ENCODE assay signal across 22 mouse cellular contexts in the genomic region with DNA sequence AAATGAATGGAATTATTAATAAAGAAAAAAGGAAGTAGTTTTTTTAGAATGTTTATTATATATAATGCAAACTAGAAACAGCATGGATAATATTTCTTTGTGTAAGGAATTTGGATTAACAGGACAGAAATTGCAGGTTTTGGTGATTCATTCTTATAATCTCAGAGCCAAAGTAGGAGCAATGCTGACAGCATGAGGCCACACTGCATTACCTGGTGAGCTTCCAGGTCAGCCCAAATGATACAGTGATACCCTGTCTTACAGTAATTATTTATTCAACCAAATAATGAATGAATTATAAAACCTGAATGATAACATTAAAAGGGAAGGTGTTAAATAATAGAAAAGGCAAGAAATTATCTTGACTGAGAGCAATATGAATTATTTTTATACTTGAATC.
"Had no signal": no experiment of that assay in that cellular context is flagged by ENCODE, and none has a peak within 500 bp of the region (broad histone marks: within the 10 kb centered on the region; RNA-seq: fewer than 3 reads in every experiment).

No protein-coding gene starts in this region.

- H3K4me3 ChIP-seq: heart, adult 2 months; heart, embryonic 13.5 days; heart, embryonic 15.5 days; hindbrain, embryonic 13.5 days; hindbrain, embryonic 15.5 days; kidney, embryonic 15.5 days; limb, embryonic 13.5 days; limb, embryonic 15.5 days; liver, embryonic 12.5 days had no signal

- DNase-seq: gastrocnemius, postnatal 14 days; gastrocnemius, postnatal 36 days; heart, adult 11 months; heart, adult 2 months; heart, postnatal 14 days; heart, postnatal 36 days; kidney, adult 11 months; kidney, adult 2 months; kidney, adult 9 months; kidney, postnatal 14 days; kidney, postnatal 36 days had no signal

- H3K27ac ChIP-seq: heart, adult 2 months; heart, embryonic 13.5 days; heart, embryonic 15.5 days; hindbrain, postnatal 0 days; kidney, embryonic 15.5 days; kidney, postnatal 0 days; limb, embryonic 13.5 days; limb, embryonic 15.5 days; liver, embryonic 12.5 days; liver, embryonic 14.5 days had no signal

- H3K27me3 ChIP-seq: heart, embryonic 13.5 days; heart, embryonic 15.5 days; hindbrain, embryonic 13.5 days; hindbrain, embryonic 15.5 days; kidney, embryonic 15.5 days; limb, embryonic 13.5 days; limb, embryonic 15.5 days; liver, embryonic 12.5 days had no signal

- H3K4me1 ChIP-seq: heart, embryonic 13.5 days; heart, embryonic 15.5 days; hindbrain, embryonic 13.5 days; kidney, embryonic 15.5 days; limb, embryonic 13.5 days; limb, embryonic 15.5 days; liver, embryonic 12.5 days had no signal
